Mouse (Mus musculus): ENCODE data around the gene Tesk1. TPM values are rescaled to one million over a fixed set of nuclear protein-coding genes. Genes with fewer than 3 reads are reported as not detected.

Tesk1 gene
- total and polyA plus RNA-seq, 2 experiments from 2014 or later = 15.4 to 124 TPM

DNA sequence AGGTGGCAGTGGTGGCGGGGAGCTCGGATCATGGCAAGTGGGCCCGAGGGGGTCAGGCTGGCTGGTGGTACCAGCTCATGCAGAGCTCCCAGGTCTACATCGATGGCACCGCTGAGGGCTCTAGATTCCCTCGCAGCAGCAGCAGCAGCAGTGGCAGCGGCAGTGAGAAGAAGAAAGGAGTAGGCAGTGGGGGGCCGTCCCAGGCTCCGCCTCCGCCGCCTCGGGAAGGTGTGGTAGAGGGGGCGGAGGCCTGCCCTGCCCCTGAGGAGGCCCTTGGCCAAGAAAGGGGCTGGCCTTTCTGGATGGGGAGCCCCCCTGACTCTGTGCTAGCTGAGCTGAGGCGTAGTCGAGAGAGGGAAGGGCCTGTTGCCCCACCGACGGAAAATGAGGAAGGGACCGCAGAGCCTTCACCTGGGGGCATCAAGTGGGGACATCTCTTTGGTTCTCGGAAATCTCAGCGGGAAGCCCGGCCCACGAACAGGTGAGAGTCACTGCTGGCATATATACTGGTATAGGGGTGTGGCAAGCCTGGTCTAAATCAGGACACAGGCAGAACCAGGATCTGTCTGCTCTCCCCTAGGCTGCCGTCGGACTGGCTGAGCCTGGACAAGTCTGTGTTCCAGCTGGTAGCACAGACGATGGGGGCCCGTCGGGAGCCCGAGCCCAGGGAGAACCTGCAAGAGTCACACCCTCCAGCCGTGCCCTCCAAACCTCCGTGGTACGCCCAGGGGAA, 15.9 kb upstream of the Tesk1 start:
- DNase-seq = no peak
- no peak overlapping the region for H3K9ac ChIP-seq

DNA sequence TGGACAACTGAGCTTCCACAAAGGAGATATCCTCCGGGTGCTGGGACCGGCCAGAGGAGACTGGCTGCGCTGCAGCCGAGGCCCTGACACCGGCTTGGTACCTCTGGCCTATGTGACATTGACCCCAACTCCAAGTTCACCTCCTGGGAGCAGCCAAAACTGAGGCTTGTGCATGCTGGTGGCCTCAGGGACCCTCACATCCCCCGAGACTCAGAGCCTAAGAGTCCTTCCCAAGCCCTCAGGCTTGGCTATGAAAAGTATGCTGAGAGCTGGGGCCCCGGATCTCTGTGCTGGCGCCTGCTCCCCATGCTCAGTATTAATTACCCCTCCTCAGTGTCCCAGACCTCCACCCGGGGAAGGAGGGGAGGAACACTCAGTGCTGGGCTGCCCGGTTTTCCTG, 15.3 kb upstream of the Tesk1 start:
- no peak overlapping the region for H3K27ac ChIP-seq (ENCODE audit: low read depth, low read length)
- H3K36me3 ChIP-seq (ENCODE audit: insufficient read depth) = peaks cover 58% of the 10 kb centered on the region
- WGBS = 50% methylated on average over 10 of the region's 10 CpGs
- H3K27me3 ChIP-seq (ENCODE audit: insufficient read depth, low read length) = no peaks in the 10 kb centered on the region
- no peak for DNase-seq
- H3K9ac ChIP-seq = no peak overlapping the region
- H3K4me3 ChIP-seq (ENCODE audit: low read depth, low read length) = no peak overlapping the region
- no peak for ATAC-seq
- TF ChIP-seq CTCF (IDR thresholded peaks at IDR 0.05; ENCODE audit: low read depth) = no peak
- H3K4me2 ChIP-seq (ENCODE audit: low read depth) = no peak overlapping the region
- H3K9me3 ChIP-seq (ENCODE audit: low read length) = no peaks in the 10 kb centered on the region
- H3K4me1 ChIP-seq (ENCODE audit: insufficient read depth) = no peaks in the 10 kb centered on the region

More for the DNA sequence above, 15.9 kb upstream of the Tesk1 start:
- no peaks in the 10 kb centered on the region for H3K9me3 ChIP-seq (ENCODE audit: low read length)
- TF ChIP-seq CTCF (IDR thresholded peaks at IDR 0.05; ENCODE audit: low read depth) = no peak
- peaks cover 59% of the 10 kb centered on the region for H3K36me3 ChIP-seq (ENCODE audit: insufficient read depth)
- no peak overlapping the region for H3K4me2 ChIP-seq (ENCODE audit: low read depth)
- 33% methylated on average over 31 of the region's 31 CpGs for WGBS
- ATAC-seq = no peak
- no peaks in the 10 kb centered on the region for H3K4me1 ChIP-seq (ENCODE audit: insufficient read depth)
- no peak overlapping the region for H3K27ac ChIP-seq (ENCODE audit: low read depth, low read length)
- H3K27me3 ChIP-seq (ENCODE audit: insufficient read depth, low read length) = no peaks in the 10 kb centered on the region
- no peak overlapping the region for H3K4me3 ChIP-seq (ENCODE audit: low read depth, low read length)

DNA sequence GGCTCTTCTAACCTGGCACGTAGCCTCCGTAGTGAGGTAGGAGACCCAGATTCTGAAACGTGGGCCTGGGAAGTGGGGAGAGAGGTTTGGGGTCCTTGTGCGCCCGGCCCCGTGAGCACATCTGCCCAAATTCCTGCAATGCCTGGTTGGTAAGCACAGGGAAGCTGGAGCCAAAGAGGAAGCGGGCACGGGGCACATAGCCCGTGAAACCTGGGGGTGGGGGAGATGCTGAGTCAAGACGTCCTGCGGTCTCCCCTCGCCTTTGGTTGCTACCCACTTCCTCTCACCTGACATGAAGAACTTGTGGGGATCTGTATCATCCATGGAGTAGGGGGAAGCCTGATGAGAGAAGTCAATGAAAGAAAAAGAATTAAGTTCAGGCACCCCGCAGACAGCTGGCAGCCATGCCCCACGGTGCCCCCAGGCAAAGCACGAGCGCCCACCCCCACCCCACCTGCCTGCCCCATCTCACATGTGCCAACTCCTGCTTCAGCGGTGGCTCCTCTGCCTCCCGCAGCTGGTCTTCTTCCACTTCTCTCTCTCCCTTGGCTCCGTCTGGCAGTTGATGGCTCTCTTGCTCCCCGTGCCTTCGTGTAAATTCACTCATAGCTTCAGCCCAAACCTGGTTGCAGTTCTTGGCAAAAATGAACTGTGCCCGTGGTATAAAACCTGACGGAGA, 14.1 kb upstream of the Tesk1 start:
- DNase-seq (no peak), ATAC-seq (peak; percentile 10; the same call in 1 of the 2 replicates)
- H3K9ac ChIP-seq = no peak overlapping the region
- H3K27ac ChIP-seq (ENCODE audit: low read depth, low read length) = no peak overlapping the region
- no peaks in the 10 kb centered on the region for H3K4me1 ChIP-seq (ENCODE audit: insufficient read depth)
- TF ChIP-seq CTCF (IDR thresholded peaks at IDR 0.05; ENCODE audit: low read depth) = no peak
- H3K27me3 ChIP-seq (ENCODE audit: insufficient read depth, low read length) = no peaks in the 10 kb centered on the region
- WGBS = 27% methylated on average over 23 of the region's 23 CpGs
- H3K9me3 ChIP-seq (ENCODE audit: low read length) = no peaks in the 10 kb centered on the region
- no peak overlapping the region for H3K4me2 ChIP-seq (ENCODE audit: low read depth)
- H3K36me3 ChIP-seq (ENCODE audit: insufficient read depth) = peaks cover 47% of the 10 kb centered on the region
- H3K4me3 ChIP-seq (ENCODE audit: low read depth, low read length) = no peak overlapping the region

DNA sequence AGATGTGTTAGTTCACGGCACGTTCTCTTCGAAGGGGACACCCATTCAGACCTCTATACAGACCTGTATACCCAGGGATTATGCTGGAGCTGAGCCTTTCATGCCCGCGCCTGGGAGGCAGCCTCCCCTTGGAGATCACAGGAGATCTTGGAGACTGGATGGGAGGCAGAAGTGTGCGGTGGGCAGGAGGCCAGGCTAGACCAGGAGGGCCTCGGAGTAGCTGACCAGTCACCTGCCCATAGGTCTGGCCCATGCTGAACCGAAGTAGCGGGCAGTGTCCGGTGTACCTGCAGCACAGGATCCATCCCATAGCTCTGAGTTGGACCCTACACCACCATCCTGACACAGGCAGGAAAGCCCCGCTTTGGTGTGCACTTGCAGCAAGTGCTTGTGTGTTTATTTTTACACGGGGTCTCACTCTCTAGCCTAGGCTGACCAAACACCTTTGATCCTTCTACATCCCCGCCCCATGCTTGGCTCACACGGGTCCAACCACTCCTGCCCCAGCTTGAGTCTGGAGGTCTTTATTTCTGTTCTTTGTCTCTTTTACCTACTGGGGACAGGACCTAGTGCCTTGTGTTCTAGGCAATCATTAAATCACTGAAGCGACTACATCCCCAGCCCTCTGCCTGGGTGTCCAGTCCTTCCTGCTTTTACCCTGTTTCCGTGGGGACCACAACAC, 13.4 kb upstream of the Tesk1 start:
- no peak overlapping the region for H3K27ac ChIP-seq (ENCODE audit: low read depth, low read length)
- no peaks in the 10 kb centered on the region for H3K4me1 ChIP-seq (ENCODE audit: insufficient read depth)
- no peaks in the 10 kb centered on the region for H3K9me3 ChIP-seq (ENCODE audit: low read length)
- no peaks in the 10 kb centered on the region for H3K27me3 ChIP-seq (ENCODE audit: insufficient read depth, low read length)
- H3K9ac ChIP-seq = 0 out of 2 replicates have a peak overlapping the region, but pooled peaks have one; percentile 6
- WGBS = 28% methylated on average over 16 of the region's 16 CpGs
- no peak overlapping the region for H3K4me2 ChIP-seq (ENCODE audit: low read depth)
- H3K4me3 ChIP-seq (ENCODE audit: low read depth, low read length) = no peak overlapping the region
- peaks cover 40% of the 10 kb centered on the region for H3K36me3 ChIP-seq (ENCODE audit: insufficient read depth)
- DNase-seq = peak; percentile 30
- no peak for TF ChIP-seq CTCF (IDR thresholded peaks at IDR 0.05; ENCODE audit: low read depth)
- ATAC-seq = peak; percentile 4; the same call in 1 of the 2 replicates

DNA sequence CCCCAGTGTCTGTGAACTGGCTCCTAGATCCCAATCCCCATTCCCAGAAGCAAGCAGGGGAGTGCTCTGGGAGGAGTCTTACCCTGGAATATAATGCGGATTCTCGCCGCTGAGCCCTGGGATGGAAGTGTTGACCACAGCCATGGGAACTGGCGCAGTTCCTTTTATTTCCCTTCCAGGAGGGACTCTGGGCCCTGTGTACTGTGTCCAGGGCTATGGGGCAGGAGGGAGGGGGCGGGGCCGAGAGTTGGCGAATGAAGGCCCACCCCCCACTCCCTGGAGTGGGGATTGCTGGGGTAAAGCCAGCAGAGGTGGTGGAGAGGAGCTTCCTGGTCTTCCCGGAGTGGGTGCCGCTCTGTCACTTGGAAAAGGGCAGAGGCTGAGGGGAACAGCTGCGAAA, 12.8 kb upstream of the Tesk1 start, which contains the start of gene Fam166b:
Gene Fam166b, minus strand, starts transcription at position 189 of the 400 bp plus-strand sequence.
- Histone ChIP-seq H3K9me3 (ENCODE audit: low read length) (no peaks in the 10 kb centered on the region), H3K36me3 (ENCODE audit: insufficient read depth) (peaks cover 34% of the 10 kb centered on the region), H3K4me3 (ENCODE audit: low read depth, low read length) (no peak within 1 kb of the TSS), H3K9ac (peak within 1 kb of the TSS; percentile 6; the same call in 1 of the 2 replicates), H3K4me2 (ENCODE audit: low read depth) (no peak within 1 kb of the TSS), H3K27ac (ENCODE audit: low read depth, low read length) (no peak within 1 kb of the TSS), H3K27me3 (ENCODE audit: insufficient read depth, low read length) (no peaks in the 10 kb centered on the region), H3K4me1 (ENCODE audit: insufficient read depth) (no peaks in the 10 kb centered on the region)
- TF ChIP-seq CTCF (IDR thresholded peaks at IDR 0.05; ENCODE audit: low read depth) = no peak
- DNase-seq (no peak), ATAC-seq (peak; percentile 27; the same call in 1 of the 2 replicates)
- 14% methylated on average over 10 of the region's 10 CpGs for WGBS

DNA sequence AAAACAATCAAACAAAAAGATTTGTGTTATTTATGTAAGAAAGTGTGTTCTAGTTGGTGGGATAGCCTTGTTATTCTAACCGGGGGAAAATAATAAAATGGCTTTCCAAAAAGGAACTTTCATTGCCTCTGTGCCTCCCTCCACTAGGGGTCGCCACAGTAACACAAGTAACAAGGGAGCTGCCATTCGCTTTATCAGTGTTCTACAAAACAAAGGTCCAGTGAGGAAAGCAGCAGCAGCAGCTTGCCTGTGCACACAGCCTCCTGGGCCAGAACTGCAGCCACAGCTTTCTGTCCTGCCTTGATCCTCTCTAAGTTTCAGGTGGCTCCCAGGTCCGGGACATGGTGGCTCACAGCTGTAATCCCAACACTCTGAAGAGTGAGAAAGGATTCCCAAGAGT, 10.0 kb upstream of the Tesk1 start:
- Histone ChIP-seq H3K36me3 (ENCODE audit: insufficient read depth) (peaks cover 6% of the 10 kb centered on the region), H3K27me3 (ENCODE audit: insufficient read depth, low read length) (no peaks in the 10 kb centered on the region), H3K9ac (no peak overlapping the region), H3K9me3 (ENCODE audit: low read length) (no peaks in the 10 kb centered on the region), H3K4me3 (ENCODE audit: low read depth, low read length) (no peak overlapping the region), H3K4me1 (ENCODE audit: insufficient read depth) (no peaks in the 10 kb centered on the region), H3K4me2 (ENCODE audit: low read depth) (no peak overlapping the region), H3K27ac (ENCODE audit: low read depth, low read length) (peak overlapping the region; percentile 54)
- WGBS = 0% methylated on average over 4 of the region's 4 CpGs
- peak; percentile 93 for TF ChIP-seq CTCF (IDR thresholded peaks at IDR 0.05; ENCODE audit: low read depth)
- DNase-seq (peak; percentile 88), ATAC-seq (peak; percentile 66)

Measured in forebrain, postnatal 0 days (tissue).